Mouse (Mus musculus): ENCODE data around the gene Gm20662.
A peak's percentile ranks its signal among the peaks of the same experiment; 100 is the strongest.

Gene Gm20662

DNA sequence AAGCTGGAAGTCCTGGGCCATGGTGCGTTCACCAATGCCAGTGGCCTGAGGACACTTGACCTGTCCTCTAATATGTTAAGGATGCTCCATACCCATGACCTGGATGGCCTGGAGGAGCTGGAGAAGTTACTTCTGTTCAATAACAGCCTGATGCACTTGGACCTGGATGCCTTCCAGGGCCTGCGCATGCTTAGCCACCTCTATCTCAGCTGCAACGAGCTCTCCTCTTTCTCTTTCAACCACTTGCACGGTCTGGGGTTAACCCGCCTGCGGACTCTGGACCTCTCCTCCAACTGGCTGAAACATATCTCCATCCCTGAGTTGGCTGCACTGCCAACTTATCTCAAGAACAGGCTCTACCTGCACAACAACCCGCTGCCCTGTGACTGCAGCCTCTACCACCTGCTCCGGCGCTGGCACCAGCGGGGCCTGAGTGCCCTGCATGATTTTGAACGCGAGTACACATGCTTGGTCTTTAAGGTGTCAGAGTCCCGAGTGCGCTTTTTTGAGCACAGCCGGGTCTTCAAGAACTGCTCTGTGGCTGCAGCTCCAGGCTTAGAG is 57.6 kb downstream of the Gm20662 start:
- no peak for DNase-seq (ENCODE audit: low read depth, low spot score)

DNA sequence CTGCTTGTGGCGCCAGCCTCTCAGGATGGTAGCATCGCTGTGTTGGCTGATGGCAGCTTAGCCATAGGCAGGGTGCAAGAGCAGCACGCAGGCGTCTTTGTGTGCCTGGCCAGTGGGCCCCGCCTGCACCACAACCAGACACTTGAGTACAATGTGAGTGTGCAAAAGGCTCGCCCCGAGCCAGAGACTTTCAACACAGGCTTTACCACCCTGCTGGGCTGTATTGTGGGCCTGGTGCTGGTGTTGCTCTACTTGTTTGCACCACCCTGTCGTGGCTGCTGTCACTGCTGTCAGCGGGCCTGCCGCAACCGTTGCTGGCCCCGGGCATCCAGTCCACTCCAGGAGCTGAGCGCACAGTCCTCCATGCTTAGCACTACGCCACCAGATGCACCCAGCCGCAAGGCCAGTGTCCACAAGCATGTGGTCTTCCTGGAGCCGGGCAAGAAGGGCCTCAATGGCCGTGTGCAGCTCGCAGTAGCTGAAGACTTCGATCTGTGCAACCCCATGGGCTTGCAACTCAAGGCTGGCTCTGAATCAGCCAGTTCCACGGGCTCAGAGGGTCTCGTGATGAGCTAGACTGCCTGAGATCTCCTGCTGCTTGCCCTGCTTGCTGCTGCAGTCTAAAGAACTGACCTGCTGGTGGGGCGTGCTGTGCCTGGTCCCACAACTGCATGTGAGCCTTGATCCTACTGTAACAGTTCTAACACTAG is 58.3 kb downstream of the Gm20662 start:
- DNase-seq (ENCODE audit: low read depth, low spot score), result no peak

DNA sequence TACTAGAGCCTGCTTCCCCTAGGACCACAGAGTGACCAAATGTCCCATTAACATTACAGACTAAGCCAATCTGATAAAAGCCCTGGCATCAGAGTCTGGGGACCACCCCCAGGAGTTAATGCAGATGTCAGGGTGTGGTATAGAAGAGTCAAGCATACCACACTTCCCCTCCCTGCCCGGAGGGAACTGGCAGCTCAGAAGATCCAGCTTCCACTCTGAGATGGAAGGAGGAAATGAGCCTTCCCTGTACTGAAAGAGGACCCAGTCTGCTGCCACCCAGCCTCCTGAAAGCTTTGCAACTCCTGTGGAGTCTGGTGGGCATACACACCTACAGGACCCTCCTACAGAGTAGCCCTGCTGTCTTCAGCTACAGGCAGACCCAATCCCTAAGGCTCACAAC is 58.9 kb downstream of the Gm20662 start:
- DNase-seq (ENCODE audit: low read depth, low spot score), result no peak

DNA sequence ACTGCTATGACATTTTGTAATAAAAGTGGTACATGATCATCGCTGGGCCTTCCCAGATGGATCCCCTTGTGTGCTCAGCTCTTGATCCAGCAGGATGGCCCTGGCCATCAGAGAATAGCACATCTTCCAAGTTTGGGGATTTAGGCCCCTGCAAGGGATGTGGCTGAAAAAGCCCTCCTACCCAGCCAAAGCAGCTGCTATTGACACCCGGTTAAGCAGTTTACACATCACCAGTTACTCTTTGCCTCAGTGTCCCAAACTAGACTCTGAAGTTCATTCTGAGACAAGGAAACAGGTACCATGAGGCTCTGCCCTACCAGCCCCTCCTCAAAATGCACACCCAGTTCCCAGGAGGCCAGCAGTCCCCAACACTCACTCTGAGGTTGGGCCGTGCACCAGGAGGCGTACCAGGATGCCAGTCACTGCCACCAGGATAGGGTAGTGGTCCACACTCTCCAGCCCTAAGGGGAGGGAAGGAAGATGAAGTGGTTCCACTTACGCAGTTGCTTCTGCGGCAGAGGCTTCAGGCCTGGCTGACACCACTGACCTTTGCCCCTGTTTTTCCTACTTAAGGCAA is 59.6 kb downstream of the Gm20662 start:
- DNase-seq (ENCODE audit: low read depth, low spot score), result no peak

DNA sequence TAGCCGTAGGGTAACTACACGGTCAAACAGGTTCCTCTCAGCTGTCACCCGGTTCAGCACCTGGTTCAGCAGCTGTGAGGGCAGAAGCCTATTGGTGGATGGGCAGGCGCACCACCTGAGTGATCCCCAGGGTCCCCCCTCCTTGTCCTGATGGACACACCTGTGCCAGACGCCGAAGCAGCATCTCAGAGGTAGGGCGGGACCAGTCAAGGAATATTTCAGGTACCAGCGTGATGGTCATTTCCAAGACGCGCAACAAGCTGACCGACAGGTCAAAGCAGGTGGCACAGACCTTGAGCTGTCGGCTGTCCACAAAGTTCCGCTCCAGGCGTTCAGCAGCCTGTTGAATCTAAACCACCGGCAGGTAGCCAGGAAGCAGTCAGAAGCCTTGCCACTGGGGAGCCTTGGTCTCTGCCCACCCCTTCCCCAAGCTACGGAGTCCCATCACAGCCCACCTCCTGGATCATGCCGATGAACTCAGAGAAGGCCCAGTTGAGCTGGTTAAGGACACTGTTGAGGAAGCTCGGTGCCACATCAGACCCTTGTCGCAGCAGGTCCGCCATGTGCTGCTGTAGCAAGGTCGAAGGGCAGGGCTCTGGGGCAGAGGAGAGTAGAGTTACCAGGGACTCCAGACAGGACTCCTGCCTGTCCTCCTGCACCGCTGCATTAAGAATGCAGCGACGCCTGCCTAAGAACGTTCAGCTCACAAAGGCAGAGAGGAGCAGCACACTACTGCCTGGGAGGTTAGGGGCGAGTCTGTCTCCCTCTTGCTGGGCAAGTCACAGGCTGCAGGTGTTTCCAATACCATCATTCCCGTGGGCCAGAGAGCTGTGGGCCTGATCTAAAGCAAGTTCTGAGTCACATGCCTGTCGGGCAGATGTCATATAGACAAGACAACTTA is 60.5 kb downstream of the Gm20662 start:
- DNase-seq (ENCODE audit: low read depth, low spot score), result no peak

DNA sequence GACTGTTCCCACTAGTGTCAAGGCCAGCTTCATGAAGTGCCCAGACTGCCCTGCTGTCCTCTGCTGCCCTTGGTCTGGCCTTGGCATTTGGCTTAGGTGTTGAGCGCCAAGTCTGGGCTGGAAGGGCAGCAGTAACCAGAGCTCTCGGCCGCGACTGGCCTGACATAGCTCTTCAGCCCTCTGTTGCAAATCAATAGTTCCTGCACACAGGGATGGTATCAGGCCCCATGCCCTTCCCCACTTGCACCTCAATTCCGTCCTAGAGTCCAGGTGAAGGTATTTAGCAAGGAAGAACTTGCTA is 61.1 kb downstream of the Gm20662 start:
- DNase-seq (ENCODE audit: low read depth, low spot score), result no peak

DNA sequence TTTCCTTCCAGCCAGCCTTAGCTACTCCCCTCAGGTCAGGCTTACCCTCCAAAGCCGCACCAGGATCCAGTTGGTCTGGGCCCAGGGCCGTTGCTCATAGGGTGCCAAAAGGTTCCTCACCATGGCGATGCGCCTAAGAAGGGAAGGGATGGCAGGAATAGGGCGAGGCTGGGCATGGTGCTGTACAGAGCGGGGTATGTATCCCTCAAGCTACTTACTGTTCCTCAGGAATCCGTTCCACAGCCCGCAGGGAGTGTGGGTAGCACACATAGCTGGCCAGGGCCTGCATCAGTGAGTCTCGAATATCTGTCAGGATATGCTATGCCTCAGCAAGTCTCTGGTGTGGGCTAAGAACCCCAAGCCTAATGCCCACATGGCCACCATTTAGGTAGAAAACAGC is 62.1 kb downstream of the Gm20662 start:
- DNase-seq (ENCODE audit: low read depth, low spot score), result no peak

DNA sequence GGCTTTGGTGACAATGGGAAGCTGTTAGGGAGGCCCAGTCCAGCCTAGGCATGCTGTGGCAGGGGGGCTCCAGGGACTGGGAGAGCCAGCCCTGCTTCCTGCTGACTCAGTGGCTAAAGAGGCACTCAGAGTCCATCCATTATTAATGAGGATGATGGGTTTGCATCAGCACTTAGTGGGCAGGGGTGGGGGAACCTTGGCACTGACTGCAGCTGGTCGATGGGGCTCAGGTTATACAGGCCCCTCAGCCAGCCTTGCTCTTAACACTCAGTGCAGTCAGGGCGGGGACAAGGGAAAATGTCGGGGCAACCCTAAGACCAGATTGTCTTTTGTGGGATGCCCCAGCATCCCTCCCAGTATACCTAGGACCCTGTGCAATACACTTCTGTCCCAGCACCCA is 66.0 kb downstream of the Gm20662 start:
- DNase-seq (ENCODE audit: low read depth, low spot score), result no peak

DNA sequence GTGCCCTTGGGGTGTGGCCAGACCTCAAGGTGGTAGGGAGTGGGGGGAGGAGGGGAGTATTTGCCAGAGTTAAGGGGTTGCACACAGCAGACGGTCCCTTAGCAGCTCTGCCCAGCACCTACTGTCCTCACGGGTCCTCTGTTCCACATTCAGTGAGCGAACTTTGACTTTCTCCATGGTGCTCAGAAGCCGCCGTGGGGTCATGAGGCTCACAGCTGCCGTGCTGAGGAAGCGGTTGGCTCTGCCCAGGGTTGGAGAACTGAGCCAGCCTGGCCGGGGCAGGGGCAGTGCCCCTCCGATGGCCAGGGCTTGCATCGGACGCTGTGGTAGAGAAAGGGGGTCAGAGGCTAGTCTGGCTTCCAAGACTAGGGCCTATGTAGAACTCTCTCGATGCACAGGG is 67.2 kb downstream of the Gm20662 start:
- no peak for DNase-seq (ENCODE audit: low read depth, low spot score)

DNA sequence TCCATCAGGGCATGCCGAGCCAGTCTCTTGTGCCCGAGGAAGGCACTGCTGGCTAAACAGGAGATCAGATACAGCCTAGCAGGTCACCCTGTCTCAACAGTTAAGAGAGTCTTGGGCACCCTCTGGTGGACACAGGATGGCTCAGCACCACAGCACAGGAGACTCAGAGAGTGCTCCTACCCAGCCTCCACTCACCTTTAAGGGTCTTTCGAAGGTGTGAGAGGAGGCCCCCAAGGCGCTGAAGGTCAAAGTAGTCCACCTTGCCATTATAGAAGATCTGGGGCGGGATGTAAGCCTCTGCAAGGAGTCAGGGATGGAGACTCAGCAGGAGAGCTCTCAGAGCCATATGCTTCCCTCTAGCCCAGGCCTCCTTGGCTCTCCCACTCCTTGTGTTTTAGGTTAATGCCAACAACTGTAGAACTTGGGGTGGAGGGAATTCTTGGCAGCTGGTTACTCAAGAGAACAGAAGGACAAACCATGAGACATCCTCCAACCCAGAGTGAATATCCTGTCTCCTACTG is 69.4 kb downstream of the Gm20662 start:
- peak; percentile 73 for DNase-seq (ENCODE audit: low read depth, low spot score)

DNA sequence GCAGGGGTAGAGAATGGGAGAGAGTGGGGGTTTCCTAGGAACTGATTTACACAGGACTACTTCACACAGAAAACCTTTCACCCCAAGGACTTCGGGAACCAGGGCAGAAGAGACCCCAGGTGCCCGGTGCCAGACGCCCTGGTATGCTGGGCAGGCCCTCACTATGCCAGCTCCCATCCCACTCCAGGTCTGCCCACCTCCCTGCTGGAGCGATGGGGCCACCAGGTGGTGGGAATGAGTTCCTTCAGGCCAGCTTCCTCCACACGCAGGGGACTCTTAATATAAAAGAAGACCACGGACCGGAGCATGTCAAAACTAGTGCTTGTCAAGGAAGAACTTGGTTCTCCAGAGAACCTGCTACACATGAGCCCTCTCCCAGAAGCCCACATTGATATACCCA is 71.0 kb downstream of the Gm20662 start:
- DNase-seq (ENCODE audit: low read depth, low spot score), result no peak

DNA sequence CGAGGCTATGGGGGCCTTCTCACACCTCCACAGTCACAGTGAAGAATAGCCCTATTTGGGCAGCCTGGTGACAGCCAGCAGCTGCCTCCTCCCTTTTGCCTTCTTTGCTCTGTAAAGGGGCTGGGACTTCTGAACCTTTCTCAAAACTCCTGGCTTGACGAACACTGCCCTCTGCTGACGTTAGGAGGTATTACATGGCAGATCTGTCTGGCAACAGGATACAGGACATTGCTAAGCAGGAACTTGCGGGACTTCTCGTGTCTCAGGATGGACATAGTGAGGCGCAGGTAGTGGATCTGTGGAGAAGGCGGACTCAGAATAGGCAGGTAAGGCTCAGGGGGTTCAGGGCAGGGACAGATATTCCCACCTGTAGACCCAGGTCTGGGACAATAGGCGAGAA is 71.8 kb downstream of the Gm20662 start:
- peak; percentile 91 for DNase-seq (ENCODE audit: low read depth, low spot score)

DNA sequence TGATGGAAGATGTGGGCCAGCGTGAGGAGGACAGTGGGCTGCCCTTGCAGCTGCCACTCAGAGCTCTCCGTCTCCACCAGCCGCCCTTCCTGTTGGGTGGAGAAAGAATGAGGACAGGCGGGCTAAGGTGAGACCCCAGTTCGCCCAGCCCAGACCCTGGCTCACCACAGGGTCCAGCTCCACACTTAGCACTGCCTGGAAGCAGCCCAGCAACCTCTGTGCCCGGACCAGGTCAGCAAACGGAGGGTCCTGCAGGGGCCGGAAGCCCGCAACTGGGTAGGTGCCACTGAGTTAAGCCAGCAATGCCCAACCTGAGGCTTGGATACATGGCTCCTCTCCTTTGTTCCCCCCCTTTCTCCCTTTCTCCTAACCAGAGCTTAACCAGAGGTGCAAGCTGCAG is 72.9 kb downstream of the Gm20662 start:
- DNase-seq (ENCODE audit: low read depth, low spot score), result no peak

DNA sequence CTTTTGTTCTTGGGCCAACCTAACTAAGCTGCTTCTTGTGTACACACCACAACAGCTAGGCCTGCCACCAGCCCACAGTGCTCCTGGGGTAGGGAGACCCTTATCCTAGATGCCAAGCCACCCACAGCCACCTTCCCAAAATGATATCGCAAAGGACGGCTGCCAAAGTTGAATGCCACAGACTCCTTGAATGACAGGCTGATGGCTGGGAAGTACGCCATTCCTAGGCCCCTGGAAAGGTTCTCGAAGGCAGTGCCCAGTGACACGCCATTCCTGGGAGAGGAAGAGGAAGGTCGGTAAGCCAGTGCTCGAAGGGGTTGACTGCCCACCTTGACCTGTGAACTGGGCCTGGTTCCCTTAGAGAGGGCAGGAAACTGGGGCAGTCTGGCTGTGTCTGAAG is 73.4 kb downstream of the Gm20662 start:
- no peak for DNase-seq (ENCODE audit: low read depth, low spot score)

DNA sequence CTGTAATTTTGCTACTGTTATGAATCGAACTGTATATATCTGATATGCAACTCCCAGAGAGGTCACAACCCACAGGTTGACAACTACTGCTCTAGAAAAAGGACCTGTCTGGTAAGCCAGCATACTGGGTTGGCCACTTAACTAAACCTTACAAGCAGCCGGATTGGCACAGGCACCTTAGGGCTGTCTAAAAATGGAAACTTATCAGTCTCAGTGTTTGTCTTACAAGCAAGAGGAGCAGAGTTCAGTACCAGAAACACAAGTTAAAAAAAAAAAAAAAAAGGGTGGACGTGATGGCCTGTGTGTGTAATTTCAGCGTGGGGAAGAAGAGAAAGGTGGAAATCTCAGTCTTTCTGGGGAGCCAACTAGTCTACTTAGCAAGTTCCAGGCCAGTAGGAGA is 75.7 kb downstream of the Gm20662 start:
- no peak for DNase-seq (ENCODE audit: low read depth, low spot score)

DNA sequence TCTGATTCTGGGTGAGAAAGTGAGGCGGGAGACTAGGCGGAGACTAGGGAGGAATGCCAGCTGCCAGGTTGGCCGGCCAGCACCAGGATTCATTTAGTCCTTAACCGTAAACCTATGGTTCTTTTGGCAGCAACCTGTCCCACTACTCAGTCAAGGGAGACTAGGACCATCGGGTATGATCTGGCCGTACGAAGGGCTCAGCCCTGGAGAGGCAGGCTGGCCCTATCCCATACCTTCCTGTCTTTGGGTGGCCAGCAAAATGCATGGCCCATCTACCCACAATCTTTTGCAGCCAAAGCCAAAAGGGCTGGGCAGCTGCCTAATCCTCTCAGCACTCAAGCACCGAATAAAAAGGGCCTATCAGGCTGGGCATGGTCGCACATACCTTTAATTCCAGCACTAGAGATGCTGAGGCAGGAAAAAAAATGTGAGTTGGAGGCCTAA is 76.4 kb downstream of the Gm20662 start:
- DNase-seq (ENCODE audit: low read depth, low spot score), result no peak

DNA sequence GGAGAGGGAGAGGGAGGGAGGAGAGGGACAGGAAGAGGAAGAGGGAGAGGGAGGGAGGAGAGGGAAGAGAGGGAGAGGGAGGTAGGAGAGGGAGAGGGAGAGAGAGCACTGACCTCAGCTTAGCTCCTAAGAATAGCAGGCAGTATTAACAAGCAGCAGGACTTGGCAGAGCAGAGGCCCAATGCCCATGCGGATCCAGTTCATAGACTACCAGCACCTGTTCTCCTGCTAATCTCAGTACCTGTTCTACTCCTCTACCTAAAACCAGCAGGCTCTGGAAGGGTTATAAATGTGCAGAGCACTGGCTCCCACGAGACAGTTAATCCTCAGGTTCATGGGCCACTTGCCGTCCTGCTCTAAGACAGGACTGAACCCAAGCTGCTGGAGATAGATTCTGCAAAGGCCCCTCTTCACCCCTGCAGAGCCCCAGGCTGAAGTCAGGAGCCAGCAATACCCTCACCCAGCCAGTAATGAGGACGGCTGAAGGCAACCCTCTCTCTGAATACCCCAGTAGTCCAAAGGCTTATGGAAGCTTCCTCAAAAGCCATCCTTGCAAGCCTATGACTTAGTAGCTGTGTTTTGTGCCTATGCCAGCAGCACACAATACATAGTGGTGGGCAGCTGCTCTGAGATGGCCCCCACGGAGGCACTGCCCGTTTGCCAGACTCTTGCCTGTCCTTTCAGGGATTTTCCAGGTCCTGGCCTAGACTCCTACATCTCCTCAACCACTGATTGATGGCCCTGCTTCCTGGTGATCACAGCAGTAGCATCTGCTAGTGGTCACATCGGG is 77.2 kb downstream of the Gm20662 start:
- no peak for DNase-seq (ENCODE audit: low read depth, low spot score)

DNA sequence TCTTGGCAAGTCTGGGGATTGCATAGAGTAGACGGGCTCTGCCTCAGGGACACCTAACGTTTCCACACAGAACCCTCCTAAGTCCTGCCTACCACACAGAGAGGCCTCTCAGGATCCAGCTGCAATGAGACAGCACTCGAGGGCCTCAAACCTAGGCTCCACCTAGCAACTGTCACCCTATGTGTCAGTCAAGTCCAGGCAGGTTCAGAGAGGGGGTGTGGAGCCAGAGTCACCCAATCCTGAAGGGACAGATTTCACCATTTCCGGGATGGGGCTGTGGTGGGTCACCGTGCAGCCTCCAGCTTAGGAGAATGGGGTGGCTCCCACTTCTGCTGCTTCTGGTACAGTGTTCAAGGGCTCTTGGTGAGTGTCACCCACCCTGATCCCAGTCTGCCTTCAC is 84.0 kb downstream of the Gm20662 start, which contains the start of gene Mst1:
Mst1 (plus strand) TSS at position 269 of the 400 bp plus-strand sequence.
- DNase-seq (ENCODE audit: low read depth, low spot score), result no peak

DNA sequence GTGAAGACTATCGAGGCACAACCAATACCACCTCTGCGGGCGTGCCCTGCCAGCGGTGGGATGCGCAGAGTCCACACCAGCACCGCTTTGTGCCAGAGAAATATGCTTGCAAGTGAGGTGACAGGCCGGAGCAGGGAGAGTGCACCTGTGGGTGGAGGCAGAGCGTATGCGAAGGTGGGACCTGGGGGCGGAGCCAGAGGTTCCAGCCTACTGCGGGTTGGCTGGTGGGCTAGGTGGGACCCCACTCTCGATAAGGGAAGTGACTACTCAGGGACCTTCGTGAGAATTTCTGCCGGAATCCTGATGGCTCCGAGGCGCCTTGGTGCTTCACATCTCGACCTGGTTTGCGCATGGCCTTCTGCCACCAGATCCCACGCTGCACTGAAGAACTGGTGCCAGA is 86.4 kb downstream of the Gm20662 start:
- peak; percentile 40 for DNase-seq (ENCODE audit: low read depth, low spot score)

DNA sequence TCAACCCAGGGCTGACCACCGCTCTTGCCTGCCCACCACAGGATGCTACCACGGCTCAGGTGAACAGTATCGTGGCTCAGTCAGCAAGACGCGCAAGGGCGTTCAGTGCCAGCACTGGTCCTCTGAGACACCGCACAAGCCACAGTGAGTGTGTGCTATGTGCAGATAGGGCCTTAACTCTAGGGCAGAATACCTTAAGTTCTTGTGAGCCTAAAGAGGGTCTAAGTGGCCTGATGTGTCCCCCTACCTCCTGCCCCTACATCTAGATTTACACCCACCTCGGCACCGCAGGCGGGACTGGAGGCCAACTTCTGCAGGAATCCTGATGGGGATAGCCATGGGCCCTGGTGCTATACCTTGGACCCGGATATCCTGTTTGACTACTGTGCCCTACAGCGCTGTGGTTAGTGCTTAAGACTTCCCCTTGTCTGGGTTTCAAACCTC is 86.9 kb downstream of the Gm20662 start, which contains the start of gene Rnf123:
Rnf123 (minus strand) TSS at position 359 of the 444 bp plus-strand sequence.
- DNase-seq (ENCODE audit: low read depth, low spot score), result peak; percentile 69

DNA sequence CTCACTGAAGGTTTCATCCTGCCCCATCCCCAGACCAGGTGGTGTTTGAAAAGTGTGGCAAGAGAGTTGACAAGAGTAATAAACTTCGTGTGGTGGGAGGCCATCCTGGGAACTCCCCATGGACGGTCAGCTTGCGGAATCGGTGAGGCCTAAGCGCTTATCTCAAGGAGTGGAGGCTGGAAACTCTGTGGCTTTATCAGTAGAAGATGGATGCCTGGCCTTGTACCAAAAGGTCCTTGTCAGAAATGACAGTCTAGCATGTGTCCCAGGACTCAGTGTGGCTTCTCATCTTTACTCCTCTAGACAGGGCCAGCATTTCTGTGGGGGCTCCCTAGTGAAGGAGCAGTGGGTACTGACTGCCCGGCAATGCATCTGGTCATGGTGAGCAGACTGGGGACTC is 87.4 kb downstream of the Gm20662 start:
- no peak for DNase-seq (ENCODE audit: low read depth, low spot score)
